Mouse (Mus musculus): ENCODE data around the gene Ift52.

Gene Ift52

GRCm38 (mm10) chr2:163074808-163075207, 57.7 kb downstream of the Ift52 start:
- no peak for DNase-seq (ENCODE audit: low spot score)

GRCm38 (mm10) chr2:163075234-163075633, 58.1 kb downstream of the Ift52 start:
- no peak for DNase-seq (ENCODE audit: low spot score)

- DNase-seq (ENCODE audit: low spot score) = no peak
These were observed 61.9 kb downstream of the Ift52 start for GRCm38 (mm10) chr2:163079041-163079440.

- DNase-seq (ENCODE audit: low spot score) = no peak
These were observed 65.4 kb downstream of the Ift52 start for GRCm38 (mm10) chr2:163082591-163082990.

DNA sequence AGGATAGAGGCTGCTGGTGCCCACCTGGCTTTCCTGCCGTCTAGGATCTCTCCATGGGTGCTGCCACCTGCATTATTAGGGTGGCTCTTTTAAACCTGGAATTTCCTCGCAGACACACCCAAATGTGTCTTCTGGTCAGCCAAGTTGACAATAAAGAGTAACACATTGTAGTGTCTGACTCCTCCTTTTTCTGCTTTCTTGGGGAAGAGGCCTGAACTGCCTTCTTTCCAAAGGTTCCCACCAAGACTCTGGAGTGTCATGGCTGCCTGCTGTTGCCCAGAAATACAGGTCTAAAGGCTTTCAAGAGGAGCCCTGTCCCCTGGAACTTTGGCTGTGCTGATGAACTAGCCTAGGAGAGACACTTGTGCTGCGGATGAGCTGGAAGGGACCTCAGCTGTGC, 67.4 kb downstream of the Ift52 start:
- no peak for DNase-seq (ENCODE audit: low spot score)

DNA sequence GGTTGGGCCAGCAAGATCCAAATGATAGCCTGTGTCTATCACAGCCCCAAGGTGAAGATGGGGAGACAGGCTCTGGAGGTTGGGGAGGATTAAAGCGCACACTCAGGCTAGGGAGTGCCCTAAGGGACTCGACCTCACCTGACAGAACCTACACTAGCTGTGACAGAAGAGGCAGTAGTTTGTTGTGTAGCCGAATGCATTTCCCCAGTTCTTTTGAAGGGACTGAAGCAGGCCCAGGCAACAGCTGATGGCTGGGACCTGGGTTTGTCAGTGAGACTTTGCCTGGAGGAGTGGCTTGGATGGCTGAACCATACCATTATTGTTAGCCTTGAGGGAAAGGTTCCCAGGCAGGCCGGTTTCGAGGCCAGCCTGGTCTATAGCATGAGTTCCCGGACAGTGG, 67.9 kb downstream of the Ift52 start:
- DNase-seq (ENCODE audit: low spot score) = no peak

DNA sequence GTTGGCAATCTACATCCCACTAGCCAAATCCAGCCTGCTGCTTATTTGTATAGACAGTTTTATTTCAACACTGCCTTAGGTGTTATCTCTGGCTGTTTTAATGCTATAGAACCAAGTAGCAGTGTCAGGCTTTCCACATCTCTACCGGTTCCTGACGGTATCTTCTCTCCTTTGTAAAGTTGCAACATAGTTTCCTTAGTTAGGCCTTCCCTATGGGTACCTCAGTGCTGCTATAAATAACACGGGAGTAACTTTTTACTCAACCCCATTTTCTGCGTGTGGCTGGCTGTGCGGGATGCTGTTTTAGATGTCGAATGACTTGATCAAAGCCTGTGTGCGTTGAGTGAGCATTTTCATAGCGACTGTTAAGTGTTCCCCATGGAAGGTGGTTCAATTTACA, 69.4 kb downstream of the Ift52 start:
- no peak for DNase-seq (ENCODE audit: low spot score)

GRCm38 (mm10) chr2:163087728-163088127, 70.6 kb downstream of the Ift52 start, which contains the start of gene Gtsf1l:
TSS of gene Gtsf1l (minus strand) at chr2:163087855.
- DNase-seq (ENCODE audit: low spot score) = no peak

GRCm38 (mm10) chr2:163089475-163090123, 72.4 kb downstream of the Ift52 start:
- DNase-seq (ENCODE audit: low spot score) = no peak

DNA sequence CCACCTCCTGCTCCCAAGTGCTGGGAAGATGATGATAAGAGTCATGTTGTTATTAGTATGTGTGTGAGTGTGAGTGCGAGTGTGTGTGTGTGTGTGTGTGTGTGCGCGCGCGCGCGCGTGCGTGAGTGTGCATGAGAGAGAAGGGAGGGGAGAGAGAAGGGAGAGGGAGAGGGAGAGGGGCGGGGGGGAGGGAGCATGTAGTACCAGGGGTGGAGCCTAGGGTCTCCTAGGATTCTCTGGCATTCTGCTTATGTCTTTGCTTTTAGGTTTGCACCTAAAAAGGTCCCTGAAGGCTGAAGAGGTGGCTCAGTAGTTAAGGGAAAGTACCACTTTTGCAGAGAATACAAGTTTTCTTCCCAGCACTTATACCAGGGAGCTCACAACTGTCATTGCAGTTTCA, 77.8 kb downstream of the Ift52 start:
- DNase-seq (ENCODE audit: low spot score) = no peak
